Mouse (Mus musculus) liver, adult 10 weeks (tissue): ENCODE results near the gene Gm13757. TPM values are rescaled to one million over a fixed set of nuclear protein-coding genes. Genes with fewer than 3 reads are reported as not detected.

Experiments used
- polyA plus RNA-seq: library from polyadenylated mRNA; stranded (reverse); fragments of 350-450 nt; fragmentation: Illumina TruSeq; extraction: RNeasy Lipid Tissue Mini Kit (QIAGEN cat#74804); gene quantifications from one replicate; pipeline ENCODE4 v1.2.3, GENCODE M21; 2014; ENCODE audit warnings: low read depth, low replicate concordance

Gm13757 gene
- not detected for polyA plus RNA-seq

DNA sequence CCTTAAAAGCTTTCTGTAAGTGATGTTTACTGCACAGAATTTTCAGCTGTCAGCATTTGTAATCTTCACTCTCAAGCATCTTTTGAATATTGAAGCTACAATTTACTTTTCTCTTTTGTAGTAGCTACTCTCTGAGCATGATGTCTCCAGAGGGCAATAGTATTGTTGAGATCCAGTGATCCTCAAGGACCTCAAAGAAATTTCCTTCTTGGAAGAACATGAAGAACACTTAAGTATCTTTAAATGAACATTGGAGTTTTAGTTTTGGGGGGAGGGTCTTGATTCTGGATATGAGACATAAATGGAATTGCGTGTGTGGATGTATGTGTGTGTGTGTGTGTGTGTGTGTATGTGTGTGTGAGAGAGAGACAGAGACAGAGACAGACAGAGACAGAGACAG is at the start of gene Gm13757:
Gene Gm13757 (minus strand): TSS at position 101 of the 400 bp plus-strand sequence.

DNA sequence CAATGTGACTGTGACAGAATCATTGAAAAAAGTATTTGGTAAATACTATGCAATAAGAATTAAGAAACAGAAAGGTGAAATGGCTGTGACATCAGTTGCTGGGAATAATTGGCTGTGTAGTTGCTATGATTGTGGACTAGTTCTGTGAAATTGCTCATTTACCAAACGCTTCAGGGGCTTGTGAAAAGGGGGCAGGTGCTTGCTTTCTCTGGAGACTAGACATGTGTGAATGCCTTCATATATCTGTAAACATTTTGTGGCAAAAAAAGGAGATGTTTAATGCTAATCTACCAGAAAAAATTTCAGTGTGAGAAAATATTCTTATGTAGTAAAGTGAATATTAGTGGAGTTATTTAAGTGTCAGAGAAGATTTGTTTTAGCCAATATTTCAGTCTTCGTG is 44.1 kb upstream of the Gm13757 start, which contains the start of gene Olfr1185-ps1:
Gene Olfr1185-ps1 (plus strand): TSS at position 301 of the 400 bp plus-strand sequence.

DNA sequence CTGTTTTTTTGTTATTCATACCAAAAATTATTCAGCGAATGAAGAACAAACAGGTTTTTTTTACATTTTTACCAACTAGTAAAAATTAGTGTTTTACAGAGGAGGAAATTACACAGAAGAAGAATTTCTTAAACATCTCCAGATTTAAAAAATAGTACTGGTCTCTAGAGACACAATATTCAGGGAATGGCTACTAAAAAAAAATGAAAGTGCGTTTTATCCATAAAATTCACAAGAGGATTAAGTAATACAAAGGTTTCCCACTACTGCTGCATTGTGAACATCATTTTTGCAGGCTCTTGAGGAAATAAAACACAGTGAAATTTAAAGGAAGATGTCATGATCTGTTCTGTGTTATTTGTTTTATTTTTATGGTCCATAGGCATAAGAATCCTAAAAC is 34.4 kb upstream of the Gm13757 start, which contains the start of gene Olfr1184:
Gene Olfr1184 (plus strand): TSS at position 301 of the 400 bp plus-strand sequence.

DNA sequence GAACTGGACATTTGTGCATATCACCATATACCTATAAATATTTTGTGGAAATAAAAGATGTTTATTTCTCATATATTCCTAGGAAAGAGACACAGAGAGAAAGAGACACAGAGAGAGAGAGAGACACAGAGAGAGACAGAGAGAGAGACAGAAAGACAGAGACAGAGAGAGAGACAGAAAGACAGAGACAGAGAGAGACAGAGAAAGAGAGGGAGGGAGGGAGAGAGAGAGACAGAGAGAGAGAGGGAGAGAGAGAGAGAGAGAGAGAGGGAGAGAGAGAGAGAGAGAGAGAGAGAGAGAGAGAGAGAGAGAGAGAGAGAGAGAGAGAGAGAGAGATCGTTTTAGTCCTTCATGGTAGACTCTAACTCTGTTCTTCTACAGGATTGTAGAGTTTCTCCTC is 5.6 kb upstream of the Gm13757 start, which contains the start of gene Olfr1183:
Gene Olfr1183 (plus strand): TSS at position 301 of the 400 bp plus-strand sequence.

DNA sequence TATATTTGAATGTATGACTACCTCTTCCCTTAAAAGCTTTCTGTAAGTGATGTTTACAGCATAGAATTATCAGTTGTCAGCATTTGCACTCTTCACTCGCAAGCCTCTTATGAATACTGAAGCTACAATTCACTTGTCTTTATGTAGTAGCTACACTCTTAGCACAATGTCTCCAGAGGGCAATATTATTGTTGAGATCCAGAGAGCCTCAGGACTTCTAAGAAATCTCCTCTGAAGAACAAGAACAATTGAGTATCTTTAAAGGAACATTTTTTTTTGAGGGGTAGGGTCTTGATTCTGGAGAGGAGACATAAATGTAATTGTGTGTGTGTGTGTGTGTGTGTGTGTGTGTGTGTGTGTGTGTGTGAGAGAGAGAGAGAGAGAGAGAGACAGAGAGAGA is 22.9 kb downstream of the Gm13757 start, which contains the start of gene Olfr1181:
Gene Olfr1181 (minus strand): TSS at position 101 of the 400 bp plus-strand sequence.

DNA sequence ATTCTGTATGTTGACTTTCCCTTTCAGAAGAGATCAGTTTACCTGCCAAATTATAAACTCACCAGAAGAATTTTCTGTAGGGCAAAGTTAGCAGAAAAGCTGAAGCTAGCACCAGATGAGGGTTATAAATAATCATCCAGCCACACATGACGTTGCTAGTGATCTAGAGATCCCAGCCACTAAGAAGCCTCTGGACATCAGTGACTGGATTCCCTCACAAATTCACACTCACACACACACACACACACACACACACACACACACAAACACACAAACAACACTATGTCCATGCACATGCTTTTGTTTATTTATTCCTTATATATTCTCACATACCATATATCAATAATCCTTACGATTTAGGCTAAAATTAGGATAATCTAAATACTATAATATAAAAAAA is 29.9 kb downstream of the Gm13757 start, which contains the start of gene Olfr1180:
Gene Olfr1180 (minus strand): TSS at position 101 of the 400 bp plus-strand sequence.

DNA sequence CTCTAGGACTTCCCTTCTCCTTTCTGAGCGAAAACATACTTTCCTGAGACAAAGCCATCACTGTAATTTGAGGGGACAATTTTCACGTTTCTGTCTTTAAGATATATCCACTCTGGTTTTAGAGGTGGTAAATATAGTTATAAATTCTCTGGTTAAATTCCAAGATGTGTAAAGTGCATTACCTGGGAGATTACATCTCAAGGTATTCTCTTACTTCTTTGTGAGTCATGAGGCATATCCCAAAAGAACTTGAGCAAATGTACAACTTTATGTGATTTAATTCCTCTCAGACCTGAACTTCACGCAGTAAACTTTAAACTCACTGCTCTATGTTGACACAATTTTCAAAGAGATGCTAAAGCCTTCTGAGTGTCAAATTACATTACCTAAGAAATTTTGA is 42.6 kb downstream of the Gm13757 start, which contains the start of gene Olfr1179:
Gene Olfr1179 (minus strand): TSS at position 101 of the 400 bp plus-strand sequence.

Other genes with a start within 250 kb of the Gm13757 start
- not detected for gene Olfr1170, start 220.8 kb downstream of the Gm13757 start, polyA plus RNA-seq
- gene Olfr1173, start 169.3 kb downstream of the Gm13757 start, polyA plus RNA-seq, result not detected
- not detected for gene Olfr1174-ps, start 134.0 kb downstream of the Gm13757 start, polyA plus RNA-seq
- not detected for gene Olfr1175-ps, start 121.9 kb downstream of the Gm13757 start, polyA plus RNA-seq
- not detected for gene Olfr1176, start 112.4 kb downstream of the Gm13757 start, polyA plus RNA-seq
- not detected for gene Olfr1177-ps, start 102.6 kb downstream of the Gm13757 start, polyA plus RNA-seq
- not detected for gene Olfr1178, start 62.1 kb downstream of the Gm13757 start, polyA plus RNA-seq
- not detected for gene Olfr1179, start 42.7 kb downstream of the Gm13757 start, polyA plus RNA-seq
- gene Olfr1180, start 30.0 kb downstream of the Gm13757 start, polyA plus RNA-seq, result not detected
- gene Olfr1181, start 23.0 kb downstream of the Gm13757 start, polyA plus RNA-seq, result not detected
- gene Olfr1183, start 5.7 kb upstream of the Gm13757 start, polyA plus RNA-seq, result not detected
- not detected for gene Olfr1184, start 34.5 kb upstream of the Gm13757 start, polyA plus RNA-seq
- not detected for gene Olfr1185-ps1, start 44.2 kb upstream of the Gm13757 start, polyA plus RNA-seq
- not detected for gene Olfr1186, start 69.4 kb upstream of the Gm13757 start, polyA plus RNA-seq
- not detected for gene Olfr1188, start 107.8 kb upstream of the Gm13757 start, polyA plus RNA-seq
- not detected for gene Olfr1189, start 137.3 kb upstream of the Gm13757 start, polyA plus RNA-seq
- gene Olfr1191-ps1, start 191.4 kb upstream of the Gm13757 start, polyA plus RNA-seq, result not detected
- gene Olfr1192-ps1, start 199.4 kb upstream of the Gm13757 start, polyA plus RNA-seq, result not detected
- gene Olfr1193, start 226.5 kb upstream of the Gm13757 start, polyA plus RNA-seq, result not detected
- gene Olfr1195, start 240.1 kb upstream of the Gm13757 start, polyA plus RNA-seq, result not detected